Mouse (Mus musculus): ENCODE results near the gene Mfap4. TPM values are rescaled to one million over a fixed set of nuclear protein-coding genes. Genes with fewer than 3 reads are reported as not detected.

Mfap4 gene
- polyA plus RNA-seq (2014; fragmentation: Nextera tagmentation; extraction: Ambion mirVana) = 6.1 and 52.7 TPM in 2 replicates

- Histone ChIP-seq H3K4me3 (ENCODE audit: low read depth, low read length) (0 out of 2 replicates have a peak within 1 kb of the TSS, but pooled peaks have one; percentile 2), H3K4me1 (ENCODE audit: control insufficient read depth, insufficient read depth, low read length) (peaks cover 20% of the 10 kb centered on the region), H3K4me2 (ENCODE audit: low read depth, low read length) (peak within 1 kb of the TSS; percentile 29; the same call in 1 of the 2 replicates), H3K27me3 (ENCODE audit: control insufficient read depth, insufficient read depth, low read length) (no peaks in the 10 kb centered on the region), H3K9me3 (ENCODE audit: control insufficient read depth, low read length) (no peaks in the 10 kb centered on the region), H3K27ac (ENCODE audit: low read depth, low read length) (peak within 1 kb of the TSS; percentile 74), H3K9ac (replicated peaks; ENCODE audit: low read depth, low read length) (peak within 1 kb of the TSS; percentile 30; the same call in 1 of the 2 replicates), H3K36me3 (ENCODE audit: control insufficient read depth, insufficient read depth, low read length) (peaks cover 15% of the 10 kb centered on the region)
- 8% methylated on average over 19 of the region's 20 CpGs for WGBS
- ATAC-seq (ENCODE audit: low read depth) = peak; percentile 70
Observed at GRCm38 (mm10) chr11:61484613-61485540, at the start of gene Mfap4. TSS of gene Mfap4 (plus strand) at chr11:61485431.

GRCm38 (mm10) chr11:61436298-61436697 lies 48.9 kb upstream of the Mfap4 start:
- no peak overlapping the region for H3K27ac ChIP-seq (ENCODE audit: low read depth, low read length)
- no peaks in the 10 kb centered on the region for H3K9me3 ChIP-seq (ENCODE audit: control insufficient read depth, low read length)
- no peak overlapping the region for H3K9ac ChIP-seq (replicated peaks; ENCODE audit: low read depth, low read length)
- 0 out of 2 replicates have a peak, but pooled peaks cover 5% of the 10 kb centered on the region for H3K4me1 ChIP-seq (ENCODE audit: control insufficient read depth, insufficient read depth, low read length)
- WGBS = 73% methylated on average over 1 of the region's 2 CpGs
- no peak overlapping the region for H3K4me3 ChIP-seq (ENCODE audit: low read depth, low read length)
- ATAC-seq (ENCODE audit: low read depth) = no peak
- H3K36me3 ChIP-seq (ENCODE audit: control insufficient read depth, insufficient read depth, low read length) = no peaks in the 10 kb centered on the region
- H3K4me2 ChIP-seq (ENCODE audit: low read depth, low read length) = no peak overlapping the region
- H3K27me3 ChIP-seq (ENCODE audit: control insufficient read depth, insufficient read depth, low read length) = no peaks in the 10 kb centered on the region

GRCm38 (mm10) chr11:61439170-61439569 lies 46.1 kb upstream of the Mfap4 start:
- 87% methylated on average over 3 of the region's 3 CpGs for WGBS

GRCm38 (mm10) chr11:61440416-61440815 lies 44.8 kb upstream of the Mfap4 start:
- H3K4me2 ChIP-seq (ENCODE audit: low read depth, low read length) = no peak overlapping the region
- H3K4me1 ChIP-seq (ENCODE audit: control insufficient read depth, insufficient read depth, low read length) = no peaks in the 10 kb centered on the region
- no peaks in the 10 kb centered on the region for H3K27me3 ChIP-seq (ENCODE audit: control insufficient read depth, insufficient read depth, low read length)
- 95% methylated on average over 4 of the region's 4 CpGs for WGBS
- ATAC-seq (ENCODE audit: low read depth) = no peak
- no peaks in the 10 kb centered on the region for H3K9me3 ChIP-seq (ENCODE audit: control insufficient read depth, low read length)
- no peaks in the 10 kb centered on the region for H3K36me3 ChIP-seq (ENCODE audit: control insufficient read depth, insufficient read depth, low read length)
- H3K9ac ChIP-seq (replicated peaks; ENCODE audit: low read depth, low read length) = no peak overlapping the region
- H3K4me3 ChIP-seq (ENCODE audit: low read depth, low read length) = no peak overlapping the region
- H3K27ac ChIP-seq (ENCODE audit: low read depth, low read length) = no peak overlapping the region

More at GRCm38 (mm10) chr11:61439170-61439569, 46.1 kb upstream of the Mfap4 start:
- H3K4me1 ChIP-seq (ENCODE audit: control insufficient read depth, insufficient read depth, low read length) = 0 out of 2 replicates have a peak, but pooled peaks cover 4% of the 10 kb centered on the region
- H3K4me2 ChIP-seq (ENCODE audit: low read depth, low read length) = no peak overlapping the region
- no peak overlapping the region for H3K27ac ChIP-seq (ENCODE audit: low read depth, low read length)
- H3K9ac ChIP-seq (replicated peaks; ENCODE audit: low read depth, low read length) = no peak overlapping the region
- no peak overlapping the region for H3K4me3 ChIP-seq (ENCODE audit: low read depth, low read length)
- no peaks in the 10 kb centered on the region for H3K36me3 ChIP-seq (ENCODE audit: control insufficient read depth, insufficient read depth, low read length)
- H3K9me3 ChIP-seq (ENCODE audit: control insufficient read depth, low read length) = no peaks in the 10 kb centered on the region
- no peak for ATAC-seq (ENCODE audit: low read depth)
- no peaks in the 10 kb centered on the region for H3K27me3 ChIP-seq (ENCODE audit: control insufficient read depth, insufficient read depth, low read length)

GRCm38 (mm10) chr11:61441670-61442069 lies 43.6 kb upstream of the Mfap4 start:
- no peaks in the 10 kb centered on the region for H3K36me3 ChIP-seq (ENCODE audit: control insufficient read depth, insufficient read depth, low read length)
- WGBS = 95% methylated on average over 7 of the region's 7 CpGs
- ATAC-seq (ENCODE audit: low read depth) = no peak

GRCm38 (mm10) chr11:61443807-61444206 lies 41.4 kb upstream of the Mfap4 start:
- no peak overlapping the region for H3K4me3 ChIP-seq (ENCODE audit: low read depth, low read length)
- no peaks in the 10 kb centered on the region for H3K27me3 ChIP-seq (ENCODE audit: control insufficient read depth, insufficient read depth, low read length)
- no peak overlapping the region for H3K27ac ChIP-seq (ENCODE audit: low read depth, low read length)
- no peaks in the 10 kb centered on the region for H3K36me3 ChIP-seq (ENCODE audit: control insufficient read depth, insufficient read depth, low read length)
- no peaks in the 10 kb centered on the region; the same call in 1 of the 2 replicates for H3K4me1 ChIP-seq (ENCODE audit: control insufficient read depth, insufficient read depth, low read length)
- H3K4me2 ChIP-seq (ENCODE audit: low read depth, low read length) = no peak overlapping the region
- no peak for ATAC-seq (ENCODE audit: low read depth)
- H3K9ac ChIP-seq (replicated peaks; ENCODE audit: low read depth, low read length) = no peak overlapping the region
- WGBS = 88% methylated on average over 6 of the region's 6 CpGs
- H3K9me3 ChIP-seq (ENCODE audit: control insufficient read depth, low read length) = no peaks in the 10 kb centered on the region

More at GRCm38 (mm10) chr11:61441670-61442069, 43.6 kb upstream of the Mfap4 start:
- no peaks in the 10 kb centered on the region for H3K27me3 ChIP-seq (ENCODE audit: control insufficient read depth, insufficient read depth, low read length)
- no peaks in the 10 kb centered on the region for H3K4me1 ChIP-seq (ENCODE audit: control insufficient read depth, insufficient read depth, low read length)
- no peaks in the 10 kb centered on the region for H3K9me3 ChIP-seq (ENCODE audit: control insufficient read depth, low read length)
- no peak overlapping the region for H3K4me3 ChIP-seq (ENCODE audit: low read depth, low read length)
- no peak overlapping the region for H3K4me2 ChIP-seq (ENCODE audit: low read depth, low read length)
- H3K27ac ChIP-seq (ENCODE audit: low read depth, low read length) = no peak overlapping the region
- H3K9ac ChIP-seq (replicated peaks; ENCODE audit: low read depth, low read length) = no peak overlapping the region

GRCm38 (mm10) chr11:61447296-61447695 lies 37.9 kb upstream of the Mfap4 start:
- H3K4me1 ChIP-seq (ENCODE audit: control insufficient read depth, insufficient read depth, low read length) = peaks cover 4% of the 10 kb centered on the region; the same call in 1 of the 2 replicates
- H3K9ac ChIP-seq (replicated peaks; ENCODE audit: low read depth, low read length) = no peak overlapping the region
- H3K4me3 ChIP-seq (ENCODE audit: low read depth, low read length) = no peak overlapping the region
- H3K36me3 ChIP-seq (ENCODE audit: control insufficient read depth, insufficient read depth, low read length) = no peaks in the 10 kb centered on the region
- no peak overlapping the region for H3K27ac ChIP-seq (ENCODE audit: low read depth, low read length)
- H3K9me3 ChIP-seq (ENCODE audit: control insufficient read depth, low read length) = no peaks in the 10 kb centered on the region
- ATAC-seq (ENCODE audit: low read depth) = no peak
- no peak overlapping the region for H3K4me2 ChIP-seq (ENCODE audit: low read depth, low read length)
- WGBS = 81% methylated on average over 8 of the region's 8 CpGs
- no peaks in the 10 kb centered on the region for H3K27me3 ChIP-seq (ENCODE audit: control insufficient read depth, insufficient read depth, low read length)

- H3K27me3 ChIP-seq (ENCODE audit: control insufficient read depth, insufficient read depth, low read length) = no peaks in the 10 kb centered on the region
- no peak for ATAC-seq (ENCODE audit: low read depth)
- H3K9ac ChIP-seq (replicated peaks; ENCODE audit: low read depth, low read length) = no peak overlapping the region
- H3K9me3 ChIP-seq (ENCODE audit: control insufficient read depth, low read length) = no peaks in the 10 kb centered on the region
- no peak overlapping the region for H3K27ac ChIP-seq (ENCODE audit: low read depth, low read length)
- peaks cover 9% of the 10 kb centered on the region for H3K4me1 ChIP-seq (ENCODE audit: control insufficient read depth, insufficient read depth, low read length)
- WGBS = 49% methylated on average over 5 of the region's 5 CpGs
- H3K36me3 ChIP-seq (ENCODE audit: control insufficient read depth, insufficient read depth, low read length) = no peaks in the 10 kb centered on the region
- H3K4me3 ChIP-seq (ENCODE audit: low read depth, low read length) = no peak overlapping the region
- no peak overlapping the region for H3K4me2 ChIP-seq (ENCODE audit: low read depth, low read length)
Observed at GRCm38 (mm10) chr11:61448041-61448440, 37.2 kb upstream of the Mfap4 start.

GRCm38 (mm10) chr11:61448599-61449225 lies 36.5 kb upstream of the Mfap4 start:
- Histone ChIP-seq H3K27me3 (ENCODE audit: control insufficient read depth, insufficient read depth, low read length) (no peaks in the 10 kb centered on the region), H3K36me3 (ENCODE audit: control insufficient read depth, insufficient read depth, low read length) (no peaks in the 10 kb centered on the region), H3K27ac (ENCODE audit: low read depth, low read length) (no peak overlapping the region), H3K9me3 (ENCODE audit: control insufficient read depth, low read length) (no peaks in the 10 kb centered on the region), H3K4me3 (ENCODE audit: low read depth, low read length) (no peak overlapping the region), H3K4me2 (ENCODE audit: low read depth, low read length) (no peak overlapping the region), H3K9ac (replicated peaks; ENCODE audit: low read depth, low read length) (no peak overlapping the region), H3K4me1 (ENCODE audit: control insufficient read depth, insufficient read depth, low read length) (peaks cover 16% of the 10 kb centered on the region)
- ATAC-seq (ENCODE audit: low read depth) = no peak
- 64% methylated on average over 9 of the region's 9 CpGs for WGBS

All from neural tube, embryonic 14.5 days (tissue).